Comparison of ENCODE assay signal across 8 mouse cellular contexts in the genomic region with DNA sequence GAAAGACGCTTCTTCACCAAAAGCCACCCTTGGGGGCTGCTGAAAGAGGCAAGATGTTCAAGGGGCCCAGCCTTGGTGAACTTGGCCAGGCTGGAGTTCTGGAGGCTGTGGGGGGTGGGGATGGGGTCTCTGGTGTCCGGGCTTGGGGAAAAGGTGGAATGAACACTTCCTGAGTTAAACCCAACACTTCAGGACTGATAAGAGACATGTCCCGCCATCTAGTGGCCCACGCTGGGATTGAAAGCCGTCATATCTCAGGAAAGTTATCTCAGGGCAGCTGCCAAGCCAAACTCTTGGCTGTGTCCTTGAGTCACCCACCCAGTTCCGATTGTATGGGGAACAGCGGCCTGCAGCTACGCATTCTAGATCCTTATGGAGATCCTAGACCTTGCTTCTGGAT. TPM values are rescaled to one million over a fixed set of nuclear protein-coding genes. Genes with fewer than 3 reads are reported as not detected.
A peak's percentile ranks its signal among the peaks of the same experiment; 100 is the strongest.
DNase-seq lines count a peak whose midpoint lies in the region; ATAC-seq lines count a peak whose summit lies in the region.

No protein-coding gene starts in this region.

- intact Hi-C loops in heart, postnatal 36 days (cut with DNase I): loop anchor here (1.0 to 10.0 kb wide), 3 partner anchors 15 to 224 kb away; a partner anchor contains a TSS

- peak; percentile 89 for ATAC-seq in frontal cortex, adult (ENCODE audit: low TSS enrichment)
- ATAC-seq in lung, embryonic 15.5 days (ENCODE audit: borderline replicate concordance, extremely low read depth, low FRiP score, low TSS enrichment): peak; percentile 19; the same call in 1 of the 2 replicates

- peak overlapping the region; percentile 81 for H3K27ac ChIP-seq in lung, embryonic 15.5 days

- H3K4me3 ChIP-seq in lung, embryonic 15.5 days: no peak overlapping the region

- peaks cover 28% of the 10 kb centered on the region for H3K4me1 ChIP-seq in lung, embryonic 15.5 days

- H3K9ac ChIP-seq in lung, embryonic 15.5 days: no peak overlapping the region

- no peaks in the 10 kb centered on the region for H3K36me3 ChIP-seq in lung, embryonic 15.5 days

- peak; percentile 59 for DNase-seq in WW6 (ENCODE audit: low read depth, low spot score)
- peak; percentile 77 for DNase-seq in cerebellum, adult 9-11 months
- DNase-seq in heart, postnatal 36 days: peak; percentile 80 to 86
- peak; percentile 74 for DNase-seq in layer of hippocampus, adult 9-11 months
- DNase-seq in retina, embryonic 14.5 days (ENCODE audit: low spot score): peak; percentile 87
- peak; percentile 73 for DNase-seq in thymus, postnatal 4 days

- 6% methylated on average over 8 of the region's 8 CpGs for WGBS in lung, embryonic 15.5 days

- no peaks in the 10 kb centered on the region for H3K9me3 ChIP-seq in lung, embryonic 15.5 days

- no peaks in the 10 kb centered on the region for H3K27me3 ChIP-seq in lung, embryonic 15.5 days

- H3K4me2 ChIP-seq in lung, embryonic 15.5 days: peak overlapping the region; percentile 45

RNA-seq across cellular contexts. Expression of a gene that starts 14.2 kb away (rescaled TPM):
- 1 to 10 TPM; 5.1 to 5.2 TPM for total RNA-seq in heart, postnatal 36 days (2021)
- polyA plus RNA-seq in lung, embryonic 15.5 days (2015; fragmentation: Nextera tagmentation; extraction: Ambion mirVana): 21.8 and 23.1 TPM in 2 replicates
